Mouse (Mus musculus): ENCODE measurements around the gene Sipa1l1.

DNA sequence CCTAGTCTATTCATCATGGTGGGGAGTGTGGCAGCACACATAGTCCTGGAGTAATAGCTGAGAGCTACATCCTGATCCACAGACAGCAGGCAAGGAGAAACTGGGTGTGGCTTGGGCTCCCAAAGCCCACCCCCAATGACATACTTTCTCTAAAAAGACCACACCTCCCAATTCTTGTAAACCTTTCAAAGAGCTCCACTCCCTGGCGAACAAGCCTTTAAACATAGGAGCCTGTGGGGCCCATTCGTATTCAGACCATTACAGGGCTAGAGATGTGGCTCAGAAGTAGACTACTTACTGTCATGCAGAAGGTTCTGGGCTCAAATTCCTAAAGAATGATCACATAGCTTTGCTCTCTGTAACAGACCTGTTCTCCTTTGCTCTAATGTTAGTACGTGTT lies 156.4 kb downstream of the Sipa1l1 start:
- TF ChIP-seq CTCF (IDR thresholded peaks at IDR 0.05; ENCODE audit: control insufficient read depth, insufficient read depth, insufficient read length) = no peak
- no peak for TF ChIP-seq MAX (IDR thresholded peaks at IDR 0.05)
